Mouse (Mus musculus): ENCODE data around the gene Tsfm. TPM values are rescaled to one million over a fixed set of nuclear protein-coding genes. Genes with fewer than 3 reads are reported as not detected.
"Not testable (repeated sequence)": the region's sequence is repeated elsewhere in the genome, so short reads cannot be mapped to it uniquely, and the experiment has no call there.

The Tsfm gene
- total RNA-seq, 2 experiments from 2014 or later = 66.1 to 67.4 TPM

GRCm38 (mm10) chr10:127065981-127066380 lies 35.3 kb upstream of the Tsfm start:
- intact Hi-C loops (cut with DNase I) = no loop called here
- no peak for DNase-seq (ENCODE audit: low spot score)

GRCm38 (mm10) chr10:127063913-127064870 lies 33.6 kb upstream of the Tsfm start:
- no peak for DNase-seq (ENCODE audit: low spot score)
- intact Hi-C loops (cut with DNase I) = no loop called here

- intact Hi-C loops (cut with DNase I) = no loop called here
- DNase-seq (ENCODE audit: low spot score) = peak; percentile 96
Measured at GRCm38 (mm10) chr10:127063239-127063872, 32.7 kb upstream of the Tsfm start, which contains the start of gene Cdk4. Cdk4 (plus strand) TSS chr10:127063534.

GRCm38 (mm10) chr10:127062503-127062902 lies 31.9 kb upstream of the Tsfm start:
- intact Hi-C loops (cut with DNase I) = no loop called here
- no peak for DNase-seq (ENCODE audit: low spot score)

GRCm38 (mm10) chr10:127062101-127062500 lies 31.5 kb upstream of the Tsfm start:
- DNase-seq (ENCODE audit: low spot score); intact Hi-C loops (cut with DNase I): not testable (repeated sequence)

GRCm38 (mm10) chr10:127061513-127061912 lies 30.9 kb upstream of the Tsfm start:
- intact Hi-C loops (cut with DNase I) = no loop called here
- no peak for DNase-seq (ENCODE audit: low spot score)

- intact Hi-C loops (cut with DNase I) = no loop called here
Measured at GRCm38 (mm10) chr10:127061085-127061484, 30.4 kb upstream of the Tsfm start.

GRCm38 (mm10) chr10:127059968-127060916 lies 29.6 kb upstream of the Tsfm start, which contains the start of gene March9:
March9 (minus strand) TSS chr10:127060184.
- no peak for DNase-seq (ENCODE audit: low spot score)
- intact Hi-C loops (cut with DNase I) = no loop called here

More at GRCm38 (mm10) chr10:127061085-127061484, 30.4 kb upstream of the Tsfm start:
- no peak for DNase-seq (ENCODE audit: low spot score)

- intact Hi-C loops (cut with DNase I) = no loop called here
Measured at GRCm38 (mm10) chr10:127059174-127059967, 28.7 kb upstream of the Tsfm start.

GRCm38 (mm10) chr10:127058708-127059107 lies 28.1 kb upstream of the Tsfm start:
- intact Hi-C loops (cut with DNase I) = no loop called here
- no peak for DNase-seq (ENCODE audit: low spot score)

More at GRCm38 (mm10) chr10:127059174-127059967, 28.7 kb upstream of the Tsfm start:
- DNase-seq (ENCODE audit: low spot score) = no peak

GRCm38 (mm10) chr10:127058161-127058560 lies 27.5 kb upstream of the Tsfm start:
- DNase-seq (ENCODE audit: low spot score) = no peak
- intact Hi-C loops (cut with DNase I) = no loop called here

- intact Hi-C loops (cut with DNase I) = no loop called here
- DNase-seq (ENCODE audit: low spot score) = no peak
Measured at GRCm38 (mm10) chr10:127056490-127056889, 25.9 kb upstream of the Tsfm start.

- DNase-seq (ENCODE audit: low spot score) = no peak
- intact Hi-C loops (cut with DNase I) = no loop called here
Measured at GRCm38 (mm10) chr10:127055406-127055805, 24.8 kb upstream of the Tsfm start.

- intact Hi-C loops (cut with DNase I) = no loop called here
- no peak for DNase-seq (ENCODE audit: low spot score)
Measured at GRCm38 (mm10) chr10:127054646-127055045, 24.0 kb upstream of the Tsfm start.

GRCm38 (mm10) chr10:127050119-127050474 lies 19.5 kb upstream of the Tsfm start:
- intact Hi-C loops (cut with DNase I) = no loop called here

GRCm38 (mm10) chr10:127049395-127050118 lies 18.9 kb upstream of the Tsfm start:
- DNase-seq (ENCODE audit: low spot score) = no peak
- intact Hi-C loops (cut with DNase I) = no loop called here

More at GRCm38 (mm10) chr10:127050119-127050474, 19.5 kb upstream of the Tsfm start:
- no peak for DNase-seq (ENCODE audit: low spot score)

- intact Hi-C loops (cut with DNase I) = no loop called here
Measured at GRCm38 (mm10) chr10:127048608-127049394, 18.2 kb upstream of the Tsfm start.

GRCm38 (mm10) chr10:127047954-127048353 lies 17.3 kb upstream of the Tsfm start, which contains the start of gene Cyp27b1:
Cyp27b1 (plus strand) TSS chr10:127048250.
- DNase-seq (ENCODE audit: low spot score) = no peak
- intact Hi-C loops (cut with DNase I) = no loop called here

More at GRCm38 (mm10) chr10:127048608-127049394, 18.2 kb upstream of the Tsfm start:
- no peak for DNase-seq (ENCODE audit: low spot score)
